ENCODE assay signal across 15 mouse cellular contexts in genomic region chr2:34790282-34790681, GRCm38 (mm10). TPM values are rescaled to one million over a fixed set of nuclear protein-coding genes. Genes with fewer than 3 reads are reported as not detected.
DNase-seq lines count a peak whose midpoint lies in the region; ATAC-seq lines count a peak whose summit lies in the region.
"Had no signal": no experiment of that assay in that cellular context is flagged by ENCODE, and none has a peak within 500 bp of the region (broad histone marks: within the 10 kb centered on the region; RNA-seq: fewer than 3 reads in every experiment).

No protein-coding gene starts in this region.

- peak overlapping the region; percentile 2; the same call in 1 of the 2 replicates for H3K4me3 ChIP-seq in macrophage (ENCODE audit: inconsistent target)
- no peak overlapping the region for H3K4me3 ChIP-seq in limb, embryonic 10.5 days
- H3K4me3 ChIP-seq: heart, embryonic 10.5 days; midbrain, embryonic 13.5 days had no signal

- H3K36me3 ChIP-seq in macrophage (ENCODE audit: inconsistent target), result peaks cover 12% of the 10 kb centered on the region; the same call in 1 of the 2 replicates
- H3K36me3 ChIP-seq in limb, embryonic 10.5 days, result peaks cover 66% of the 10 kb centered on the region

- H3K4me1 ChIP-seq in limb, embryonic 10.5 days, result no peaks in the 10 kb centered on the region
- H3K4me1 ChIP-seq: midbrain, embryonic 13.5 days had no signal

- H3K9me3 ChIP-seq in limb, embryonic 10.5 days (replicated peaks), result no peaks in the 10 kb centered on the region
- H3K9me3 ChIP-seq: heart, embryonic 10.5 days; midbrain, embryonic 13.5 days had no signal

- no peak overlapping the region for H3K27ac ChIP-seq in macrophage
- H3K27ac ChIP-seq in limb, embryonic 10.5 days, result no peak overlapping the region
- H3K27ac ChIP-seq: heart, embryonic 10.5 days; midbrain, embryonic 13.5 days had no signal

- no peaks in the 10 kb centered on the region for H3K79me2 ChIP-seq in macrophage (ENCODE audit: inconsistent target)

- peak; percentile 79 to 85 for DNase-seq in spleen, postnatal 36 days (ENCODE audit: low spot score in 2 of 2)
- DNase-seq in adrenal gland, postnatal 14 days, result no peak
- DNase-seq in embryo, embryonic 9.5 days (ENCODE audit: extremely low spot score), result no peak
- DNase-seq in frontal cortex, postnatal 10 days (ENCODE audit: low spot score in 2 of 2), result no peak
- no peak for DNase-seq in limb, embryonic 10.5 days (ENCODE audit: low spot score)
- DNase-seq: right cerebral cortex, postnatal 4 days had no signal

- H3K27me3 ChIP-seq in limb, embryonic 10.5 days (ENCODE audit: low read depth, poor library complexity, severe bottlenecking), result no peaks in the 10 kb centered on the region
- H3K27me3 ChIP-seq: midbrain, embryonic 13.5 days had no signal

- 24% methylated on average over 8 of the region's 8 CpGs for WGBS in macrophage (ENCODE audit: missing documents)
- WGBS in limb, embryonic 10.5 days, result 93% methylated on average over 8 of the region's 8 CpGs

- ATAC-seq in CD4-positive, CD25-positive, alpha-beta regulatory T cell, adult 4 months, result peak; percentile 99
- peak; percentile 87 for ATAC-seq in erythroblast, adult 5-6 weeks (replicated peaks; ENCODE audit: low FRiP score, poor library complexity, severe bottlenecking)
- ATAC-seq: midbrain, embryonic 13.5 days had no signal

RNA-seq across cellular contexts. Expression of gene Rabepk, which starts 9.4 kb away (rescaled TPM):
- polyA plus RNA-seq in CD4-positive, CD25-positive, alpha-beta regulatory T cell, adult 4 months (2017; shearing (Covaris generic)), result 10 to 100 TPM; 49.8 to 60.5 TPM
- total RNA-seq in erythroblast, adult 5-6 weeks (2015; ENCODE audit: low replicate concordance), result 1.2 and 7.1 TPM in 2 replicates
- 10.1 and 10.2 TPM in 2 replicates for total RNA-seq in erythroblast, adult 5-6 weeks (2017; ENCODE audit: low replicate concordance)
- total RNA-seq in macrophage (2018; cell fraction: chromatin; rRNA removed), result 10 to 100 TPM in 10 of 26 experiments, 1 to 10 TPM in 15, under 1 TPM in 1; 0.86 to 15.8 (median 8.1) TPM
- total RNA-seq in macrophage (2018; cell fraction: cytosol; rRNA removed), result 10 to 100 TPM in 14 of 26 experiments, 1 to 10 TPM in 12; 4.8 to 15.9 (median 10.4) TPM
- 10 to 100 TPM in 3 of 26 experiments, 1 to 10 TPM in 23; 1.2 to 13.3 (median 5.7) TPM for total RNA-seq in macrophage (2018; cell fraction: nucleus; rRNA removed)
- polyA plus RNA-seq in macrophage (2018), result 8.1 to 15.9 TPM (median 9.0 TPM) in 3 replicates
- total RNA-seq in adrenal gland, postnatal 14 days (2021), result 24.8 and 29.7 TPM in 2 replicates
- 42.8 and 43.6 TPM in 2 replicates for polyA plus RNA-seq in limb, embryonic 10.5 days (2016; fragmentation: Nextera tagmentation; extraction: Ambion mirVana)

RNA-seq across cellular contexts. Expression of gene Hspa5, which starts 18.5 kb away (rescaled TPM):
- 100 to 1,000 TPM; 536 to 586 TPM for polyA plus RNA-seq in CD4-positive, CD25-positive, alpha-beta regulatory T cell, adult 4 months (2017; shearing (Covaris generic))
- 229 and 240 TPM in 2 replicates for total RNA-seq in erythroblast, adult 5-6 weeks (2015; ENCODE audit: low replicate concordance)
- total RNA-seq in erythroblast, adult 5-6 weeks (2017; ENCODE audit: low replicate concordance), result 904 and 907 TPM in 2 replicates
- 100 to 1,000 TPM; 145 to 507 (median 206) TPM for total RNA-seq in macrophage (2018; cell fraction: chromatin; rRNA removed)
- total RNA-seq in macrophage (2018; cell fraction: cytosol; rRNA removed), result 1,000 to 10,000 TPM in 1 of 26 experiments, 100 to 1,000 TPM in 25; 539 to 1,020 (median 712) TPM
- 1,000 to 10,000 TPM in 11 of 26 experiments, 100 to 1,000 TPM in 15; 336 to 1,447 (median 962) TPM for total RNA-seq in macrophage (2018; cell fraction: nucleus; rRNA removed)
- polyA plus RNA-seq in macrophage (2018), result 730 to 822 TPM (median 759 TPM) in 3 replicates
- total RNA-seq in adrenal gland, postnatal 14 days (2021), result 552 and 555 TPM in 2 replicates
- 841 and 852 TPM in 2 replicates for polyA plus RNA-seq in limb, embryonic 10.5 days (2016; fragmentation: Nextera tagmentation; extraction: Ambion mirVana)

RNA-seq across cellular contexts. Expression of gene Gapvd1, which starts 35.2 kb away (rescaled TPM):
- 10 to 100 TPM; 53.4 to 55.7 TPM for polyA plus RNA-seq in CD4-positive, CD25-positive, alpha-beta regulatory T cell, adult 4 months (2017; shearing (Covaris generic))
- 308 and 329 TPM in 2 replicates for total RNA-seq in erythroblast, adult 5-6 weeks (2015; ENCODE audit: low replicate concordance)
- 761 and 1,292 TPM in 2 replicates for total RNA-seq in erythroblast, adult 5-6 weeks (2017; ENCODE audit: low replicate concordance)
- 100 to 1,000 TPM; 348 to 736 (median 497) TPM for total RNA-seq in macrophage (2018; cell fraction: chromatin; rRNA removed)
- total RNA-seq in macrophage (2018; cell fraction: cytosol; rRNA removed), result 100 to 1,000 TPM in 7 of 26 experiments, 10 to 100 TPM in 19; 48.5 to 127 (median 83.7) TPM
- 100 to 1,000 TPM; 177 to 358 (median 238) TPM for total RNA-seq in macrophage (2018; cell fraction: nucleus; rRNA removed)
- polyA plus RNA-seq in macrophage (2018), result 64.6 to 87.4 TPM (median 66.7 TPM) in 3 replicates
- 55.5 and 58.2 TPM in 2 replicates for total RNA-seq in adrenal gland, postnatal 14 days (2021)
- polyA plus RNA-seq in limb, embryonic 10.5 days (2016; fragmentation: Nextera tagmentation; extraction: Ambion mirVana), result 84.5 and 92.0 TPM in 2 replicates

RNA-seq across cellular contexts. Expression of gene Fbxw2, which starts 35.8 kb away (rescaled TPM):
- polyA plus RNA-seq in CD4-positive, CD25-positive, alpha-beta regulatory T cell, adult 4 months (2017; shearing (Covaris generic)), result 10 to 100 TPM; 72.6 to 91.8 TPM
- total RNA-seq in erythroblast, adult 5-6 weeks (2015; ENCODE audit: low replicate concordance), result 104 and 121 TPM in 2 replicates
- total RNA-seq in erythroblast, adult 5-6 weeks (2017; ENCODE audit: low replicate concordance), result 178 and 181 TPM in 2 replicates
- total RNA-seq in macrophage (2018; cell fraction: chromatin; rRNA removed), result 100 to 1,000 TPM in 18 of 26 experiments, 10 to 100 TPM in 8; 69.7 to 144 (median 110) TPM
- 10 to 100 TPM; 42.0 to 57.8 (median 49.1) TPM for total RNA-seq in macrophage (2018; cell fraction: cytosol; rRNA removed)
- total RNA-seq in macrophage (2018; cell fraction: nucleus; rRNA removed), result 100 to 1,000 TPM in 5 of 26 experiments, 10 to 100 TPM in 21; 51.5 to 121 (median 74.2) TPM
- 50.4 to 70.6 TPM (median 53.7 TPM) in 3 replicates for polyA plus RNA-seq in macrophage (2018)
- total RNA-seq in adrenal gland, postnatal 14 days (2021), result 67.5 and 75.5 TPM in 2 replicates
- 69.7 and 81.2 TPM in 2 replicates for polyA plus RNA-seq in limb, embryonic 10.5 days (2016; fragmentation: Nextera tagmentation; extraction: Ambion mirVana)

RNA-seq across cellular contexts. Expression of gene Gm34653, which starts 42.5 kb away (rescaled TPM):
- not detected for polyA plus RNA-seq in CD4-positive, CD25-positive, alpha-beta regulatory T cell, adult 4 months (2017; shearing (Covaris generic))
- not detected in 2 replicates for total RNA-seq in erythroblast, adult 5-6 weeks (2015; ENCODE audit: low replicate concordance)
- total RNA-seq in erythroblast, adult 5-6 weeks (2017; ENCODE audit: low replicate concordance), result not detected in 2 replicates
- total RNA-seq in macrophage (2018; cell fraction: chromatin; rRNA removed), result not detected
- total RNA-seq in macrophage (2018; cell fraction: cytosol; rRNA removed), result not detected
- total RNA-seq in macrophage (2018; cell fraction: nucleus; rRNA removed), result not detected
- polyA plus RNA-seq in macrophage (2018), result not detected in 3 replicates
- total RNA-seq in adrenal gland, postnatal 14 days (2021), result not detected in 2 replicates
- polyA plus RNA-seq in limb, embryonic 10.5 days (2016; fragmentation: Nextera tagmentation; extraction: Ambion mirVana), result not detected in 2 replicates
- total RNA-seq: layer of hippocampus, postnatal 10 days had no signal
- polyA plus RNA-seq: embryonic facial prominence, embryonic 11.5 days; heart, embryonic 10.5 days; hindbrain, embryonic 11.5 days; kidney, embryonic 16.5 days had no signal

Comparison
In these comparisons a context has a peak if more than half of its experiments do, and no peak if none do; other contexts are left out.
1. DNase-seq: peak in spleen, postnatal 36 days (2 of 2); none in adrenal gland, postnatal 14 days (single experiment), embryo, embryonic 9.5 days (single experiment), frontal cortex, postnatal 10 days (0 of 2) and limb, embryonic 10.5 days (single experiment).